Mouse (Mus musculus): ENCODE results near the gene Capn13. TPM values are rescaled to one million over a fixed set of nuclear protein-coding genes. Genes with fewer than 3 reads are reported as not detected.
"Not testable (repeated sequence)": the region's sequence is repeated elsewhere in the genome, so short reads cannot be mapped to it uniquely, and the experiment has no call there.

The Capn13 gene
- polyA plus RNA-seq, 1 experiment from 2014 or later, result not detected

DNA sequence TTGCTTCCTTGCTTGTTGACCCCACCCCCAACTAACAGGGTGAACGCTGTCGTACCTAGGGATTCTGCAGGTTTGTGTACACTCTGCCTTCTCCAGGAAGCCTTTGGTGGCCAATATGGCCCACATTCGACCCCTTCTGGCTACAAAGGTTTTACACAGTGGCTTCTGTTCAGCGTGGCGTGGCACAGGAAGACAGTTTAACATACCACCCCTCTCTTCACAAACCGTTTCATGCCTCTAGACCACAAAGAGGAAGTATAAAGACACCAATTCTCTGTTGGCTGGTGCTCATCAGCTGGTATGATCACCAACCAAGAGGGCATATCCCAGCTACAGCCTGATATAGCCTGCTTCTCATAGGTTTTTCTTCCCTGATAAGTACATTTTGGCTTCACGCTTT, 126.9 kb downstream of the Capn13 start:
- Histone ChIP-seq H3K4me1 (ENCODE audit: control insufficient read depth, insufficient read depth, low read length) (no peaks in the 10 kb centered on the region), H3K27ac (ENCODE audit: low read depth, low read length) (no peak overlapping the region), H3K36me3 (ENCODE audit: control insufficient read depth, insufficient read depth, low read length) (no peaks in the 10 kb centered on the region), H3K27me3 (replicated peaks; ENCODE audit: control insufficient read depth, insufficient read depth, low read length) (no peaks in the 10 kb centered on the region), H3K9ac (ENCODE audit: low read length) (no peak overlapping the region), H3K4me2 (ENCODE audit: low read length) (no peak overlapping the region), H3K4me3 (ENCODE audit: low read depth, low read length) (no peak overlapping the region), H3K9me3 (replicated peaks; ENCODE audit: control insufficient read depth, low read length) (no peaks in the 10 kb centered on the region)
- 88% methylated on average over 7 of the region's 7 CpGs for WGBS
- ATAC-seq (no peak), DNase-seq (ENCODE audit: low spot score) (no peak)

- H3K9me3 ChIP-seq (replicated peaks; ENCODE audit: control insufficient read depth, low read length), result no peaks in the 10 kb centered on the region
- no peak overlapping the region for H3K4me2 ChIP-seq (ENCODE audit: low read length)
- peak; percentile 72 for DNase-seq (ENCODE audit: low spot score)
- H3K4me3 ChIP-seq (ENCODE audit: low read depth, low read length), result no peak overlapping the region
- 76% methylated on average over 7 of the region's 7 CpGs for WGBS
- no peaks in the 10 kb centered on the region for H3K27me3 ChIP-seq (replicated peaks; ENCODE audit: control insufficient read depth, insufficient read depth, low read length)
- H3K27ac ChIP-seq (ENCODE audit: low read depth, low read length), result peak overlapping the region; percentile 45; the same call in 1 of the 2 replicates
- H3K4me1 ChIP-seq (ENCODE audit: control insufficient read depth, insufficient read depth, low read length), result no peaks in the 10 kb centered on the region
- H3K9ac ChIP-seq (ENCODE audit: low read length), result no peak overlapping the region
- ATAC-seq, result peak; percentile 83
- H3K36me3 ChIP-seq (ENCODE audit: control insufficient read depth, insufficient read depth, low read length), result no peaks in the 10 kb centered on the region
Observed at GRCm38 (mm10) chr17:73271797-73272600, 128.7 kb downstream of the Capn13 start.

DNA sequence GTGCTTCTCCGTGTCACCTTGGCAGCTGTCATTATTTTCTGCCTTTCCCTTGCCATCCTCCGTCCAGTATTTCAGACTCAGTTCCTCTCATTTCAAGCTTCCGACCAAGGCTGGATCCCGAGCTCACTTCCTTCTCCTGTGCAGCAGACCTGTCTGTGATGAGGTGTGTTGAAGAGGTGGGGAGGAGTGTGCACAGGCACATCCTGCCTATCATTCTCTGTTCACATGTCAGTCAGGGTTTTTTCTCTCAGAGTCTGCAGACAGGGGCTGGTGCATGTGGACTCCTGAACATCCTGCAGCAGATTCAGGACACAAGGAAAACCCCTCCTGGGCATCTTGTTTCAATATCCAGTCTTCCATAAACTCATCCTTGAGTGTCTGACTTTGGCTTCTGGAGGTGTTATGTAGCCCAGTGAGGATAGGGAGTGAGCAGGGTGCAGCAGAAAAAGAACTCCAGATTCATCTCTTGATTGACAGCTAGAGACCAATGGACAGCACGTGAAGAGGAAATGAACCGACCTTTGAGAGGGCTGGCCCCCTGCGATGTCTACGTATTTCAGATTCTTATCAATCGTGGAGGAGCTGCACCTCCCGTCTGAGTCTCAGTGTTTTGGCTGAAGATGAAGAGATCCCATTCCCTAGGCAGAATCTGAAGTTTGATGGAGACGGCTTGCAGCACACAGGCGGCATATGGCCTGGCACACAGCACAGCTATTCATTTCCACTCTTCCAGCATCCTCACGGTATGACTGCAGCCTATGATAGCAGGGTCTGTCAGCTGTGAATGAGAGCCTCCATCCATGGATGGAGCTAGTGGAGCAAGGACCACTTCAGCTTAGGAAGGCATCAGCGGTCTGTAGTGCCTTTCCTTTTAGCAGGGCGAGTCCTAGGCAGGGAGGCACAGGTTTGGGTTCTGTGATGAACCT, 129.5 kb downstream of the Capn13 start:
- H3K9me3 ChIP-seq (replicated peaks; ENCODE audit: control insufficient read depth, low read length), result no peaks in the 10 kb centered on the region
- H3K4me2 ChIP-seq (ENCODE audit: low read length), result no peak overlapping the region
- 77% methylated on average over 15 of the region's 15 CpGs for WGBS
- no peaks in the 10 kb centered on the region for H3K27me3 ChIP-seq (replicated peaks; ENCODE audit: control insufficient read depth, insufficient read depth, low read length)
- H3K4me3 ChIP-seq (ENCODE audit: low read depth, low read length), result no peak overlapping the region
- ATAC-seq (peak; percentile 65; the same call in 1 of the 2 replicates), DNase-seq (ENCODE audit: low spot score) (peak; percentile 46)
- H3K36me3 ChIP-seq (ENCODE audit: control insufficient read depth, insufficient read depth, low read length), result no peaks in the 10 kb centered on the region
- H3K9ac ChIP-seq (ENCODE audit: low read length), result no peak overlapping the region
- peak overlapping the region; percentile 45; the same call in 1 of the 2 replicates for H3K27ac ChIP-seq (ENCODE audit: low read depth, low read length)
- no peaks in the 10 kb centered on the region for H3K4me1 ChIP-seq (ENCODE audit: control insufficient read depth, insufficient read depth, low read length)

DNA sequence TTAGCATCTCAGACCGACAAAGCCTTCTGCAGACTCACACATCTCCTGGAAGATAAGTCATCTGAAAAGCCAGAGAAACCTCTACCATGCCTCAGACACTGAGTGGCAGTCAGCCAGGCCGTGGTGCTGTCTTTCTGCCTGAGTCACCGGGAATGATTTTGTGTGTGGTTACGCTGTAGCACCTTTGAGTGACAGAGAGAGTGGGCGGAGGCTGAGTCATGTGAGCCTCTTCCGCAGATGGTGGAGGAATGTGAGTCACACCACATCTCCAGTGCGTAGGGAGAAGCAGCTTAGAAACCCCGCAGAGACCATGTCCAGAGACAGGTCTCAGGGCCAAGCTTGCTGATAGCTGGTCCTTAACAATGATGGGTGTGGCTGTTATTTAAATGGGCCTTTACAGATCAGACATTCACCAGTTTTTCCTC, 137.6 kb downstream of the Capn13 start:
- no peak for ATAC-seq
- WGBS, result 91% methylated on average over 8 of the region's 8 CpGs
- DNase-seq (ENCODE audit: low spot score), result no peak

DNA sequence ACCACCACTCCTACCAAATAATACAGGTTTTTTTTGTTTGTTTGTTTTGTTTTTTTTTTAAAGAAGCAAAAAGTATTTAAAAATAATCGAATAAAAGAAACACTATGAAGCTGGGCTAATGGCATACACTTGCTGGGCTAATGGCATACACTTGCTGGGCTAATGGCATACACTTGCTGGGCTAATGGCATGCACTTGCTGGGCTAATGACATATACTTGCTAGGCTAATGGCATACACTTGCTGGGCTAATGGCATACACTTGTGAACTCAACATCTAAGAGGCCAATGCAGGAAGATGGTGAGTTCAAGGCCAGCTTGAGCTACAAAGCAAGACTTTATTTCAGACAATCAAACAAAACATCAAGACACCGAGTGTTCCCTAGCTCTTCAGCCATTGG, 138.1 kb downstream of the Capn13 start:
- Histone ChIP-seq H3K27me3 (replicated peaks; ENCODE audit: control insufficient read depth, insufficient read depth, low read length) (no peaks in the 10 kb centered on the region), H3K9ac (ENCODE audit: low read length) (no peak overlapping the region), H3K36me3 (ENCODE audit: control insufficient read depth, insufficient read depth, low read length) (no peaks in the 10 kb centered on the region), H3K4me3 (ENCODE audit: low read depth, low read length) (no peak overlapping the region), H3K27ac (ENCODE audit: low read depth, low read length) (no peak overlapping the region), H3K4me2 (ENCODE audit: low read length) (no peak overlapping the region), H3K9me3 (replicated peaks; ENCODE audit: control insufficient read depth, low read length) (no peaks in the 10 kb centered on the region), H3K4me1 (ENCODE audit: control insufficient read depth, insufficient read depth, low read length) (no peaks in the 10 kb centered on the region)
- no peak for DNase-seq (ENCODE audit: low spot score)
- ATAC-seq, result no peak
- WGBS, result 86% methylated on average over 2 of the region's 2 CpGs

More for the DNA sequence above, 137.6 kb downstream of the Capn13 start:
- Histone ChIP-seq H3K36me3 (ENCODE audit: control insufficient read depth, insufficient read depth, low read length) (no peaks in the 10 kb centered on the region), H3K9ac (ENCODE audit: low read length) (no peak overlapping the region), H3K4me1 (ENCODE audit: control insufficient read depth, insufficient read depth, low read length) (no peaks in the 10 kb centered on the region), H3K9me3 (replicated peaks; ENCODE audit: control insufficient read depth, low read length) (no peaks in the 10 kb centered on the region), H3K27ac (ENCODE audit: low read depth, low read length) (no peak overlapping the region), H3K4me3 (ENCODE audit: low read depth, low read length) (no peak overlapping the region), H3K4me2 (ENCODE audit: low read length) (no peak overlapping the region), H3K27me3 (replicated peaks; ENCODE audit: control insufficient read depth, insufficient read depth, low read length) (no peaks in the 10 kb centered on the region)

DNA sequence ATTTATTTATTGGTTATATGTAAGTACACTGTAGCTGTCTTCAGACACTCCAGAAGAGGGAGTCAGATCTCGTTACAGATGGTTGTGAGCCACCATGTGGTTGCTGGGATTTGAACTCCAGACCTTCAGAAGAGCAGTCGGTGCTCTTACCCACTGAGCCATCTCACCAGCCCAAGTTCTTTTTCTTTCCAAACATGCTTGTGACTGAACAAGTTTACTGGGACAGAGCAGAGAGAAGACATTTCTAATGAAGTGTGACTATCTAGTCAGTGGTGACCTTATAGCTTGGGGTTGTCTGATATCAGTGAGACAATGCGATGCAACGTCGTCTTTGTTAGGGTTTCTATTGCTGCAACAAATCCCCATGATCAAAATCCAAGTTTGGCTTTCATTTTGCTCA, 141.4 kb downstream of the Capn13 start:
- H3K9ac ChIP-seq (ENCODE audit: low read length); DNase-seq (ENCODE audit: low spot score); ATAC-seq; H3K4me1 ChIP-seq (ENCODE audit: control insufficient read depth, insufficient read depth, low read length); H3K36me3 ChIP-seq (ENCODE audit: control insufficient read depth, insufficient read depth, low read length); H3K4me2 ChIP-seq (ENCODE audit: low read length); H3K4me3 ChIP-seq (ENCODE audit: low read depth, low read length); H3K27ac ChIP-seq (ENCODE audit: low read depth, low read length); H3K27me3 ChIP-seq (replicated peaks; ENCODE audit: control insufficient read depth, insufficient read depth, low read length); H3K9me3 ChIP-seq (replicated peaks; ENCODE audit: control insufficient read depth, low read length): not testable (repeated sequence)
- 90% methylated on average over 5 of the region's 5 CpGs for WGBS

- WGBS, result 67% methylated on average over 12 of the region's 12 CpGs
- Histone ChIP-seq H3K27me3 (replicated peaks; ENCODE audit: control insufficient read depth, insufficient read depth, low read length) (no peaks in the 10 kb centered on the region), H3K36me3 (ENCODE audit: control insufficient read depth, insufficient read depth, low read length) (no peaks in the 10 kb centered on the region), H3K4me1 (ENCODE audit: control insufficient read depth, insufficient read depth, low read length) (no peaks in the 10 kb centered on the region), H3K27ac (ENCODE audit: low read depth, low read length) (no peak overlapping the region), H3K9ac (ENCODE audit: low read length) (no peak overlapping the region), H3K4me3 (ENCODE audit: low read depth, low read length) (no peak overlapping the region), H3K4me2 (ENCODE audit: low read length) (no peak overlapping the region), H3K9me3 (replicated peaks; ENCODE audit: control insufficient read depth, low read length) (no peaks in the 10 kb centered on the region)
- no peak for DNase-seq (ENCODE audit: low spot score)
- ATAC-seq, result no peak
Observed at GRCm38 (mm10) chr17:73258620-73259019, 142.0 kb downstream of the Capn13 start.

Data from forebrain, embryonic 14.5 days (tissue).